Mouse (Mus musculus) stomach, postnatal 0 days (tissue): ENCODE results near the gene Cd109.
A peak's percentile ranks its signal among the peaks of the same experiment; 100 is the strongest.

Source experiments
- CTCF ChIP-seq: IDR thresholded peaks from 2 replicates; pipeline ENCODE4 v1.5.1; 2016; ENCODE audit warnings: antibody characterized with exemption, low read depth, mild to moderate bottlenecking, moderate library complexity
- EP300 ChIP-seq: optimal IDR thresholded peaks from 2 replicates; pipeline ENCODE3; 2016; ENCODE audit warnings: antibody characterized with exemption

GRCm38 (mm10) chr9:78601046-78601730 lies 14.2 kb upstream of the Cd109 start:
- TF ChIP-seq CTCF (peak; percentile 69), EP300 (no peak)
